Mouse (Mus musculus): ENCODE measurements around the gene Gm20671. TPM values are rescaled to one million over a fixed set of nuclear protein-coding genes. Genes with fewer than 3 reads are reported as not detected.

Gm20671 gene
- not detected for polyA plus RNA-seq (2017; shearing (Covaris generic))

GRCm38 (mm10) chr5:32827009-32827408 is at the start of gene Gm20671:
Gm20671 (minus strand) TSS chr5:32827109.

DNA sequence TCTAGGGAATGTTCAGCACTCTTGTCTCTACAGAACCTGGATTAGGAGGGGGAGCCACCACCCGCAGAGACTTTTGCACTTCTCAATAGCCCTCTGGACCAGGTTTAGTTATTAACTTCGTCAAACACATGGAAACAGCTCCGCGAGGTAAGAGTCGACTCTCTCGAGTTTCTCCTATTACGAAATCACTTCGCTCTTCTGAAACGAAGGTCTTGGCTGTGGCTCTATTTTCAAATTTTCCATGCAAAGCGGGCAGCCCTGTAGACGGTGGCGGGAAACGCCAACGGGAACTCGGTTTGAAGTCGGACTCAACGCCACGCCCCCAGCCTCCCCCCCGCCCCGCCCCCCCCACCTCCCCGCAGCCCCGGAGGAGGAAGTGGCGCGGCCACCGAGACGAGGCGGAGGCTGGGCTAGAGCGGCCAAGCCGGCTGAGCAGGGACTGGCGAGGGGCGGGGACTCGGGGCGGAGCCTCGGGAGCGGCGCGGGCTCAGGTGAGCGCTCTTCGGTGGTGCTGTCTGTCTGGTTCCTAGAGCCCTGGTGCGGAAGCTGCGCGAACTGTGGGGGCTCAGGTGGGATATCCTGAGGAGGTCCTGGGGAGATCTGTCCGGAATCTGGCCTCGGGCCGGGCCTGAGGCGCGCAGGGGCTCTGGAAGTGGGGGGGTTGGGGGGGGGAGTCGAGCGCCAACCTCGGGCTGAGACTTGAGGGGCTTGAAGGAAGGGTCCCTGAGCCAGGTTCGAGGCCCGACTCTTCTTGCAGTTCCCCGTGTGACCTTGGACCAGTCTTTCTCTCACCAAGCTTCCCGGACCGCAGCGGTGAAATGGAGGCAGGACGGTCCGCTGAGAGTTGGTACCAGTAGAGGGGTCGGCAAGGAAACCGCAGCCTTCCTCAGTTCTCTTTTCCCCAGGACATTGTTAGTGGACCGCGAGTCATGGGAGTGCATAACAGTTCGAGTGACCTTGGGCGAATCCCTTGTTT is 36.6 kb upstream of the Gm20671 start, which contains the start of gene Depdc5:
Gene Depdc5, plus strand, starts transcription at position 449 of the 976 bp plus-strand sequence.

GRCm38 (mm10) chr5:32853731-32854507 is 27.0 kb upstream of the Gm20671 start, which contains the start of gene Prr14l:
Prr14l (minus strand) TSS chr5:32854256.

GRCm38 (mm10) chr5:32785313-32785915 is 41.5 kb downstream of the Gm20671 start, which contains the start of gene Pisd:
Pisd (minus strand) TSS chr5:32785646.

Other genes starting within 250 kb of the Gm20671 start
- gene Yes1, start 215.9 kb downstream of the Gm20671 start, polyA plus RNA-seq (2017; shearing (Covaris generic)), result 36.9 TPM
- gene Pisd, start 41.5 kb downstream of the Gm20671 start, polyA plus RNA-seq (2017; shearing (Covaris generic)), result 75.7 TPM
- gene Prr14l, start 27.1 kb upstream of the Gm20671 start, polyA plus RNA-seq (2017; shearing (Covaris generic)), result 15.5 TPM
- gene Depdc5, start 36.6 kb upstream of the Gm20671 start, polyA plus RNA-seq (2017; shearing (Covaris generic)), result 19.1 TPM
- gene Ywhah, start 191.7 kb upstream of the Gm20671 start, polyA plus RNA-seq (2017; shearing (Covaris generic)), result 244 TPM